Mouse (Mus musculus) right cerebral cortex, postnatal 10 days (tissue): ENCODE data around the gene Il33.
A peak's percentile ranks its signal among the peaks of the same experiment; 100 is the strongest.
"Not testable (repeated sequence)": the region's sequence is repeated elsewhere in the genome, so short reads cannot be mapped to it uniquely, and the experiment has no call there.

Source experiments
- DNase-seq, 2 experiments: peaks; one replicate each; pipeline ENCODE4 v3.0.0; 2021; ENCODE audit warnings: low spot score in 2 of 2

Il33 gene

GRCm38 (mm10) chr19:29940239-29940638 lies 15.3 kb downstream of the Il33 start:
- no peak for DNase-seq

- no peak for DNase-seq
Observed at GRCm38 (mm10) chr19:29941208-29941607, 16.3 kb downstream of the Il33 start.

DNA sequence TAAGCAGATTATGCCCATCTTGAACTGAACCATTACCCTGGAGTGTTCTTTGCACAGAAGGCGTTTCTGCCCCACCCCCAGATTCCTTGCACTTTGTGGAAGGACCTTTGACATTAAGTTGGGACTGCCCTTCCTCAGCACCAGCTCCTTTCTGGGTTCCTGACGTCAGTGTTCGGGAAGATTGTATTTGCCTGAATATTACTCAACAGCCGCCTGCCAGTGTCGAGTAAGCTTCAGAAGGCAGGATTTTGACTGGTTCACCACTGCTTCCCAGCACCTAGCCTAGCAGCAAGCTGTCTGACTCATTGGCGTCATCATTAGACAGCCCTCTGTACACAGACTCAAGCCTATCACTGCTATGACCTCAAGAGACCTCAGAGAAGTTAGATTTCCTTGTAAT lies 17.4 kb downstream of the Il33 start:
- DNase-seq = no peak

DNA sequence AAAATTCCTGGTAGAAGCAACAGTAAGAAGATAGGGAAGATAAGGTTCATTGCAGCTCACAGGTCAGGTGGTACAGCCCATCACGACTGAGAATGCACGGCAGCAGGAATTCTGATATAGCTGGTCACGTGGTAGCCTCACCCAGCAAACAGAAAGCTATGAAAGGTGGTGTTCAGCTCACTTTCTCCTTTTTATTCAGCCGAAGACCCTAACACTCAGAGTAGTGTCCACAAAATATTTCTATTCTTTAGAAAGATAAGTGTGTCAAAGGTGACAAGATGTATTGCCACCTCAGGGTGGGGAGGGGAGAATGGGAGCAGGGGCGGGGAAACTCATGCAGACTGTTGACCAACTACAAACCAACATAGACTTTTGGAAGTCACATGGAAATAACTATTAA lies 19.5 kb downstream of the Il33 start:
- DNase-seq = no peak

DNA sequence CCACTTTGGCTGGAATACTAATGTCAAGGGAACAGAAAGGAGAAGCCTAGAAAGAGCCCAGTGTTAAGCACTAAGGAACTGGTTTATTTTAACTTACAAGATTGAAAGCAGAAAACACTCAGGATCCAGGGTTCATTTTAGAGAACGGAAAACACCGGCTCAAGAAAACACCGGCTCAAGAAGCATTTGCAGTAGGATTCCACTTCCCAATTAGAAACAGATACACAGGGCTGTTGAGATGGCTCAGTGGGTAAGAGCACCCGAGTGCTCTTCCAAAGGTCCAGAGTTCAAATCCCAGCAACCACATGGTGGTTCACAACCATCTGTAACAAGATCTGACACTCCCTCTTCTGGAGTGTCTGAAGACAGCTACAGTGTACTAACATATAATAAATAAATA lies 20.0 kb downstream of the Il33 start:
- not testable (repeated sequence) for DNase-seq

DNA sequence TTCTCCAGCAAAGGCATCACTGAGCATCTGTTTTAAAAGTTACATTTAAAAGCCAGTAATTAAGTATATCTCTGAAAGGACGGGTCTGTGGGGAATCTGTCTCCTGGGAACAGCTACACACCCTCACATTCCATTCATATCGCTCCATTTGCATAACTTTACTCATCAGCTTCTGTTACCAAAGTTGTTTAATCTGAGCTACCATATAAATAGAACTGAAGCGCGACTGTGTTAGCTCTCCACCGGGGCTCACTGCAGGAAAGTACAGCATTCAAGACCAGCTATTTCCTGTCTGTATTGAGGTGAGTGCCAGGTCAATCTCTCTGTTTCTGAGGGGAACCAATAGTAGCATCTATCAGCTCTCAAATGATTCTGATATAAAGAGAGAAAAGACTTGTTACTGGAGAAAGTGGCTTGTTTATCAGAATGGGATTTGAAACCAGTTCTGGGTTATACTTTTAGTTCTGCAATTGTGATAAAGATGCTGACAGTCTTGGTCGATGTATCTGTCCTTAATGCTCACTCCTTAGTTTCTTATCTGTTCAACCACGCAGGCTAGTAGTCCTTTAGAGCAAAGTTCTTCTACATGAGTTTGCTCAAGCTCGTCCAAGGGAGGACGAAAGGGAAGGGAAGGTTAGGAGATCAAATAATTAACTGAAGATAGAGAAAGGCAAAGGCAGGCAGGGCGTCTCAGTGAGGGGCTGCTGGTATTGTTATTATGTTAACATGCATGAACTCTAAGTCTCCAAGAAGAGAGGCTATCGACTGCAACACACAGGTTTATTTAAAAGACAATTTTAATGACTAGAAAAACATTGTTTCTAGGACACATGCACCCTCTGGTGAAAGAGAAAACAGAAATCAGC lies 20.9 kb downstream of the Il33 start:
- DNase-seq = no peak

GRCm38 (mm10) chr19:29946423-29946716 lies 21.5 kb downstream of the Il33 start:
- no peak for DNase-seq

DNA sequence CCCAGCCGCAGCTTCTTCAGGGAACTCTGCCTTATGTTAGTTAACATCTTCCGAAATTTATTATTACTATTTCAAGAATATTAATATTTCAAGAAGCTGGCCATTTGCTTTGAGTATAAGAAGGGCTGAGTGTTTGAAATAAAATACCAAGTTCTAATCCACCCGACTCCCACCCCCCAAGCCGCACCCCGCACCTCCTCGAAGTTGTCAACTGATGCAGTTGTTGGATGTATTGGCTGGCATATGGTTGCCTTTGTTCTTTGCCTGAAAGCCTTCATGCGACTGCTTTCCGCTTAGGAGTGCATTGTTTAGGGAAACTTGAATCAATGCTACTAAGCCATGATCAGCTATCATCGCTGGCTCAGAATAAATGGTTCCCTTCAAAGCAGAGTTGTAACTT lies 22.1 kb downstream of the Il33 start:
- no peak for DNase-seq

- peak; percentile 84 to 86 for DNase-seq
Observed at GRCm38 (mm10) chr19:29947891-29948801, 23.2 kb downstream of the Il33 start.

DNA sequence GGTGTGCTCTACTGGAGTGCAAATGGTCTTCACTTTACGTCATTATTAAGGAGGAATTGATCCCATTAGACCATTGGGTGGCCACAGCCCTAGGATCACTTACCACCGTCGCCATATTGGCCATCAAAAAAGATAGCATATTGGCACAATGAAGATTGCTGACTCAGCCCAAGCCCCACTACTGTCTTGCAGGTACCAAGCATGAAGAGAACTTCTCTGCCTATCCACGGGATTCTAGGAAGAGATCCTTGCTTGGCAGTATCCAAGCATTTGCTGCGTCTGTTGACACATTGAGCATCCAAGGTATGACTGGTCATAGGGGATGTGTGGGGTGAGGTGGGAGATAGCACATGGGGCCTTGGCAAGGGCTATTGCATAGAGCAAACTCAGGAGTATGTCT lies 27.6 kb downstream of the Il33 start:
- no peak for DNase-seq

GRCm38 (mm10) chr19:29953833-29954232 lies 28.9 kb downstream of the Il33 start:
- DNase-seq = no peak

DNA sequence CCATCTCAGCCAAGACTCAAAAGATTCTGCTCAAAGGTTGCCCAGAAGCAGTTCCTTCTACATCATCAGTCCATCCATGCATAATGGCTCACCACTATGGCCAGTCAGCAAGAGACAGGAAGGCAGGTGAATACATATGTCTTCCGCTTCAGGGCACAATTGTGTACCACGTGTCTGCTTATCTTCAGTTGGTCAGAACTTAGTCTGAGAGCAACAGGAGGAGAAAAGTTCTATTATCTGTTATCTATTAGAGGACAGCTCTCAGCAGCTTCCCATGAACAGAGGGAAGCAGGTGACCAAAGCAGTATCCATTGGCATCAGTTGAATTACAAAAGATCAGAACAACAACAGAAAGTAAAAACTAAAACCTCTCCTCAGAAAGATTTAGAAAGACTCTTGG lies 30.5 kb downstream of the Il33 start:
- no peak for DNase-seq

GRCm38 (mm10) chr19:29960906-29961305 lies 36.0 kb downstream of the Il33 start:
- no peak for DNase-seq

DNA sequence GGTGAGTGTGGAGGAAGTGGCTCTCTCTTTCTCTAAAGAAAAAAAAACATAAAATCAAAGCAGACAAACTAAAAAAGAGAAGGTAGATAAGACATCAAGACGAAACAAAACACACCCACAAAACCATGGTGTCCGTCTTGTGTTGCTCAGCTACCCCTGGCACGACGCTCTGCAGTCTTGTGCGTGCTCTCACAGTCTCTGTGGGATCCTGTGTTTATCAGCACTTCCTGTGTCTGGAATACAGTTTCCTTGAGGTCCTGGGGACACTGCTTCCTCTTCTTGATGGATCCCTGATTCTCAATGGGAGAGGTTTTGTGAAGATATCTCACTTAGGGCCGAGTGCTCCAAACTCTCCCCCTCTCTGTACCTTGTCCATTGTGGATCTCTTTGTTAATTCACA lies 36.9 kb downstream of the Il33 start:
- DNase-seq = no peak

GRCm38 (mm10) chr19:29963598-29964092 lies 38.7 kb downstream of the Il33 start:
- no peak for DNase-seq

- no peak for DNase-seq
Observed at GRCm38 (mm10) chr19:29967960-29968359, 43.0 kb downstream of the Il33 start.

- no peak for DNase-seq
Observed at GRCm38 (mm10) chr19:29973396-29973795, 48.5 kb downstream of the Il33 start.

GRCm38 (mm10) chr19:29978847-29979246 lies 53.9 kb downstream of the Il33 start:
- DNase-seq = no peak

- DNase-seq = peak in 1 of 2 experiments; percentile 39
Observed at GRCm38 (mm10) chr19:29979452-29980089, 54.7 kb downstream of the Il33 start.

GRCm38 (mm10) chr19:29984208-29985005 lies 59.5 kb downstream of the Il33 start:
- no peak for DNase-seq

- DNase-seq = no peak
Observed at GRCm38 (mm10) chr19:29986464-29987091, 61.7 kb downstream of the Il33 start.
